Mouse (Mus musculus) cerebellum, adult 11-12 months (tissue): ENCODE measurements at regions not wholly inside any gene's neighbourhood (a gene's known extent, or its start where the extent isn't known, plus 50 kb on each side); places are given as distances from the start of the nearest gene placed in this dataset.
A peak's percentile ranks its signal among the peaks of the same experiment; 100 is the strongest.

Source experiments
- DNase-seq: peaks from one replicate; pipeline ENCODE4 v3.0.0; 2022

GRCm38 (mm10) chr11:71527691-71528090 lies 222.0 kb upstream of the Wscd1 start:
- no peak for DNase-seq

- DNase-seq, result no peak
These were observed 221.1 kb upstream of the Wscd1 start for GRCm38 (mm10) chr11:71528588-71528987.

DNA sequence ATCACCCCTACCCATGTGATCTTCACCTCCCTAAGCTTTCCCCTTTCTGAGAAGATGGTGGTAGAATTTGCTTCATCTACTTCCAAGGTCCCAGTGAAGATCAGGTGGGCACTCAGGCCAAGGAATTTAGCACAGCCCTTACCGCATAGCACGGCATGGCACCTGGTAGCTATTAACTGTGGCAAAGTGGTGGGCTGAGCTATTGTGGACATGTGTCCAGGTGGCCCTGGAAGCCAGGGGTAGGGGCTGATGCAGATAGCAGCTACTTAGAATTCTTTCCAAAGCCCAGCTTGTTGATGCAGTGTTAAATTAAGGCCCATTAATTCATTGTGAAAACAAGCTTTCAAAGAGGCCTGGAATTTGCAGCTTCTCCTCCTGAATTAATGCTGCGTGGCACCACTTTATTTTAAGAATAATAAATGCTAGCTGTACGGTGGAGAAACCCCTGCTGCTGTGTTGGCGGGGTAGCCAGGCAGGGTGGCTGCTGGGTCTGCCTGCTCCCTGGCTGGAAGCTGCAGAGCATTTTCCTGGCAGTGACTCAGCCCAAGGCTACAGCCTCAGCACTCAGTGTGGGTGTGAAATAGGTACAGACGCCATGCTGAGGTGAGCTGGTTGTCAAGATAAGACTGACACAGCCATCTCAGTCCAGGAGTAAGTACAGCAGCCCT lies 208.4 kb upstream of the Wscd1 start:
- no peak for DNase-seq

GRCm38 (mm10) chr11:71557412-71557811 lies 192.3 kb upstream of the Wscd1 start:
- DNase-seq, result no peak

DNA sequence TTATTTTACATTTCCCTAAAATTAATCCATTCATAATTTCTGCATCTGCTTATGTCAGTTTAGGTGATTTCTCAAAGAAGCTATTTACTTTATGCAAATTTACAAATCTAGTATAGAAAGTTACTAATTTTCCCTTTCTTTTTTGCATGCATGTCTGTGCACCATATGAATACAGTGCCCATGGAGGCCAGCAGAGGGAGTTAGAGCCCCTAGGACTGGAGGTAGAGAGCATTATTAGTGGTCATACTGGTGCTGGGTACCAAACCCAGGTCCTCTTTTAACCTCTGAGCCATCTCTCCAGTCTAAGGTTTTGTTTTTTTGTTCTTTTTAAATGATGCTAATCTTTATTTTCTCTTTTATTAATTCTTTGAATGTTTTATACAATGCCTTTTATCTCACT lies 184.9 kb upstream of the Wscd1 start:
- no peak for DNase-seq

GRCm38 (mm10) chr11:71576801-71577200 lies 172.9 kb upstream of the Wscd1 start:
- no peak for DNase-seq

GRCm38 (mm10) chr11:71581775-71582174 lies 167.9 kb upstream of the Wscd1 start:
- no peak for DNase-seq

DNA sequence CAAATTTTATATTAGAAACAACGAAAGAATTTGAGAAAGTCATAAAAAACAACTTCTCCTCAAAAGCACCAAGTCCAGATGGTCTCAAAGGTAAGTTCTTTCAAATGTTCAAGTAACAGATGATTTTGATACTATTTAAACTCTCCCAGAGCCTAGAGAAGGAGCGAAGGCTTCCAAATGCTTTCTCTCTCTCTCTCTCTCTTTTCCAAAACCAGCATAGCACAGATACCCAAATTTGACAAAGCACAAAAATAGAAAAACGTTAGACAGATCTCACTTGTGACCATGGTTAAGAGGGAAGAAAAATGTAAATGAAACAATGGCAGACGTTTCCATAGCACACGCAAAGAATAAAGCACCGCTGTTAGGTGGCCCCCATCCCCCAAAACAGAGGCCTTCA lies 158.7 kb upstream of the Wscd1 start:
- no peak for DNase-seq

GRCm38 (mm10) chr11:71594250-71594847 lies 155.4 kb upstream of the Wscd1 start:
- DNase-seq, result peak; percentile 22

DNA sequence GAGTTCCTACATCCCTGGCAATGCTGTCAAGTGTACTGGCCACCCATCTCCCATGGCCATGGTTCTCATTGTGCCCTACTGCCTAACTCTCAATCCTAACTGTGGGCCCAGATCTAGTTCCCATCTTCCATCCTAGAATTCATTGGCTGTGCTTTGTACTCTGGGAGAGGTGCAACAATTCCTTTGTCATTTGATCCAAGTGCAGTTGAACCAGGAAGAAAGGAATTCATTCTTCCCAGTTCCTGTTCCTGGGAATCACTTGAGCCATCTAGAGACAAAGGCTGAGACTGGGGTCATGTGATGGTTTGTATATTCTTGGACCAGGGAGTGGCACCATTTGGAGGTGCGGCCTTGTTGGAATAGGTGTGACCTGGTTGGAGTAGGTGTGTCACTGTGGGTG lies 152.0 kb upstream of the Wscd1 start:
- no peak for DNase-seq

DNA sequence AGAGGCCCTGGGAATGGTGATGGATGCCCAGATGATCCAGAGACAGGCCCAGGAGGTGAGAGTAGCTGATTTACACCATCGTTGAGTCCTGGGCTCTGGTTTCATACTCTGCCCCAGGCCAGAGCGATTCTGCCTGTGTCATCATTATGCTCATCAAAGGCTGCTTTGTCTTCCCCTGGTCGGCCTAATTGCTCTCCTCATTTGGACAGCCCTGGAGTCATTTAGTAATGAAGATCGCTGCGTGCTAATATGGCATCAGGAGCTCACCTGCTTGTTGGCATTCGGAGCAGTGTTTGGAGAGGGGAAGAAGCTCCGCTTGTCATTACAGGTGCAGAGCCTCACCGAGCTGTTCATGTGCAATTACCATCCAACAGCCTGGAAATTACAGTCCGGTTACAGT lies 138.9 kb upstream of the Wscd1 start:
- DNase-seq, result no peak

- DNase-seq, result peak; percentile 25
These were observed 134.2 kb upstream of the Wscd1 start for GRCm38 (mm10) chr11:71615526-71615925.

GRCm38 (mm10) chr11:71625501-71626191 lies 124.1 kb upstream of the Wscd1 start:
- no peak for DNase-seq

DNA sequence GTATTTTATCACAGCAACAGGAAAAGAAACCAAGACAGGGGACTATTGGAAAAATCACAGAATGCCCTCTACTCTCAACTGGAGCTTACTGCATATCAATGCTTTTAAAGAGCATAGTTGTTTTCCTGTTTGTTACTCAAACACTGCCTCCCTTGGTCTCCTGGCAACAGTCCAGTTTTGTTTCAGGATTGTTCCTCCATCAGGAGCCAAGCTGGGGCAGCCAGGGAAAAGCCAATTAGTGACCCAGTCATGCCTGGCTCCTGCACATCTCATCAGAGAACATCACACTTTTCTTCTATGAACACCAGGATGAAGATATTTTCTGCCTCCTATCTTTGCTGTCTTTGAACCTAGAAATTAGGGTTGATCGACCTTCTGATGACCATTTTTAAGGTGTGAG lies 113.6 kb upstream of the Wscd1 start:
- DNase-seq, result no peak

GRCm38 (mm10) chr11:71636785-71637184 lies 112.9 kb upstream of the Wscd1 start:
- peak; percentile 57 for DNase-seq

DNA sequence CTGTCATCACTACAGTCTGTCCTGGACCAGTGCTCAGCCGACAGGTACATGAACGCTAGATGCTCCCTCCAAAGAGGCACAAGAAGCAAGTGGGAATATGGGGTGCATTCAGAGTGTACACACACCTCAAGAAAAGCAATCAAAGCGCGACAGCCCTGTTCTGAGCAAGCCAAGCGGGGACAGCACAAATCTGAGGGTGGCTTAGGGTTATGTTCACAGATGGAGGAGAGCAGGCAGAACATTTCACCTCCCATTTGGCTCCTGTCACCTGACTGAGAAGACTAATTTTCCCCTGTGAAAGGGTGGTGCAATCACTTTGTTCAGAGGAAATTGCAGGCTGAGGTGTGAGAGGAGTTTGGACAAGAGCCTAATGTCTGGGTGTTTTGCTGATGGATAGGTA lies 106.8 kb upstream of the Wscd1 start:
- DNase-seq, result no peak

- DNase-seq, result no peak
These were observed 97.9 kb upstream of the Wscd1 start for GRCm38 (mm10) chr11:71651756-71652380.

GRCm38 (mm10) chr11:71652381-71652775 lies 97.3 kb upstream of the Wscd1 start:
- DNase-seq, result no peak

DNA sequence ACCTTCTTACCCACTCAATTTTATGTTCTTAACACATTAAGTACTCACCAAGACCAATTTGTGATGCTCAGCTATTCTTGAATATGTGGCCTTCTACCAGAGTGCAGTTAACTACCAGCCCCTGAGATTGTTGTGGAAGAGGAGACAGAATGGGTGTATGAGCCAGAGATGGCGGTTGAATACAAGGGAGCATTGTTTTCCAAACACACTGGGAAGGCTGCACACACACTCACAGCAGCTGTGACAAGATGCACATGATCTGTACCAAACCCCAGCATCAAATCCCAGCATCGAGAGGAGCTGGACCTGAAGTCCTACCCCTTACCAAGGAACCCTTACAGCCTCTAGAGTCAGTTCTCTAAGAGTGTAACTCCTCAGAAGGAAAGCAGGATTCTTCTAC lies 91.4 kb upstream of the Wscd1 start:
- DNase-seq, result no peak

- peak; percentile 41 for DNase-seq
These were observed 79.3 kb upstream of the Wscd1 start for GRCm38 (mm10) chr11:71670111-71671050.

GRCm38 (mm10) chr11:71672171-71673050 lies 77.3 kb upstream of the Wscd1 start:
- peak; percentile 71 for DNase-seq

- DNase-seq, result peak; percentile 51
These were observed 75.4 kb upstream of the Wscd1 start for GRCm38 (mm10) chr11:71674319-71674718.
